Mouse (Mus musculus) MEL (cell line): ENCODE measurements at regions not wholly inside any gene's neighbourhood (a gene's known extent, or its start where the extent isn't known, plus 50 kb on each side); places are given as distances from the start of the nearest gene placed in this dataset.

Experiments
- CTCF ChIP-seq, 3 experiments: IDR thresholded peaks in 2 of 3; conservative IDR thresholded peaks in 1 of 3; 2 replicates each; pipeline ENCODE4 v1.5.1; 2011 to 2012; ENCODE audit warnings: low read length in 3 of 3, low read depth in 2 of 3, mild to moderate bottlenecking in 2 of 3, improper control_type of control experiment in 1 of 3, inconsistent platforms in 1 of 3, mixed read lengths in 1 of 3, moderate library complexity in 1 of 3; ENCODE audit not compliant: control insufficient read depth in 1 of 3, insufficient read depth in 1 of 3, poor library complexity in 1 of 3, severe bottlenecking in 1 of 3
- EP300 ChIP-seq, 2 experiments: IDR thresholded peaks; 2 replicates each; pipeline ENCODE4 v1.6.1; 2011; ENCODE audit warnings: improper control_type of control experiment in 2 of 2, low read length in 2 of 2, low read depth in 1 of 2, mild to moderate bottlenecking in 1 of 2
- ETS1 ChIP-seq: IDR thresholded peaks from 2 replicates; pipeline ENCODE4 v1.6.1; 2012; ENCODE audit warnings: low read depth, mild to moderate bottlenecking, inconsistent platforms, low read length, improper control_type of control experiment, moderate library complexity
- GABPA ChIP-seq: IDR thresholded peaks from 2 replicates; pipeline ENCODE4 v1.6.1; 2012; ENCODE audit warnings: low read depth, mild to moderate bottlenecking, inconsistent platforms, low read length, improper control_type of control experiment, moderate library complexity
- GATA1 ChIP-seq: IDR thresholded peaks from 2 replicates; pipeline ENCODE4 v1.6.1; 2011; ENCODE audit warnings: low read depth, low read length, improper control_type of control experiment
- HCFC1 ChIP-seq: IDR thresholded peaks from 2 replicates; pipeline ENCODE4 v1.6.1; 2012; ENCODE audit warnings: low read depth, mild to moderate bottlenecking, inconsistent platforms, low read length, improper control_type of control experiment, moderate library complexity
- MAX ChIP-seq: IDR thresholded peaks from 2 replicates; pipeline ENCODE4 v1.6.1; 2011; ENCODE audit warnings: low read length, improper control_type of control experiment
- MYC ChIP-seq: IDR thresholded peaks from 2 replicates; pipeline ENCODE4 v1.6.1; 2011; ENCODE audit warnings: low read depth, mild to moderate bottlenecking, low read length, improper control_type of control experiment, moderate library complexity
- POLR2A ChIP-seq, 2 experiments: IDR thresholded peaks; 2 replicates each; pipeline ENCODE4 v1.6.1; 2011 to 2012; ENCODE audit warnings: low read length in 2 of 2, mild to moderate bottlenecking in 2 of 2, control low read depth in 1 of 2, improper control_type of control experiment in 1 of 2, low read depth in 1 of 2, moderate library complexity in 1 of 2; ENCODE audit not compliant: control insufficient read depth in 1 of 2, insufficient read depth in 1 of 2, poor library complexity in 1 of 2
- RCOR1 ChIP-seq: IDR thresholded peaks from 2 replicates; pipeline ENCODE4 v1.6.1; 2012; ENCODE audit warnings: low read depth, mild to moderate bottlenecking, inconsistent platforms, low read length, improper control_type of control experiment

DNA sequence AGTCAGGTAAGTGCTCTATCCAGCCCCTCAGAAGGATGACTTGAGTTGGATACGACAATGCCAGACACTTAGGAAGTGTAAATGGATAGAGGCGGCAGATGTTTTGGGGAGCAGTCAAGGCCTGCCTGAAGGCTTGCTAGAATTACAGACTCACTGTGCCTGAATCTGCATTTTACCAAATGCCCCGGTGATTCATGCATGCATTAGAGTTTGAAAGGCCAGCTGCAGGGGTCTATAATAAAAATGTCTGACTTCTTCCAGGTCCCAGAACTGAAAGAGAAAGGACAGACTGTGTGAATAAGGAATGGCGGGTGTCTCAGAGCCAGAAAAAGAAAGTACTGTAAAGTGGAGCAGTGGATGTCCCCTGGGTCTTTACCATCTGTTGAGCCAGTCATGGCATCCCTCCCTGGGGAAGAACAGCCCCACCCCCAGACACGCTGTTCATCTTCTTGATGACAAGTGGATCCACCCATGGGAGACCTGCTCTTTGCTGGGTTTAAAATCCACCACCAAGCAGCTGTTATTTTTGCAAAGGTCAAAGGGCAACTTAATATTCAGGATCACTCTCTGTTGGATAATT lies 140.6 kb upstream of the Stt3b start:
- TF ChIP-seq GATA1, result no peak
- TF ChIP-seq CTCF (IDR thresholded peaks at IDR 0.05 in 2 of 3, conservative IDR thresholded peaks at IDR 0.05 in 1 of 3; ENCODE audit: control insufficient read depth in 1 of 3, insufficient read depth in 1 of 3, low read depth in 2 of 3, low read length in 3 of 3, poor library complexity in 1 of 3, severe bottlenecking in 1 of 3), result no peak
- TF ChIP-seq EP300 (IDR thresholded peaks at IDR 0.05; ENCODE audit: low read depth in 1 of 2, low read length in 2 of 2), result no peak
- TF ChIP-seq HCFC1, result no peak
- TF ChIP-seq MAX, result no peak
- no peak for TF ChIP-seq ETS1
- no peak for TF ChIP-seq GABPA
- no peak for TF ChIP-seq MYC
- TF ChIP-seq RCOR1, result no peak
- TF ChIP-seq POLR2A (IDR thresholded peaks at IDR 0.05; ENCODE audit: control insufficient read depth in 1 of 2, insufficient read depth in 1 of 2, low read depth in 1 of 2, low read length in 2 of 2, poor library complexity in 1 of 2), result no peak
